Mouse (Mus musculus) limb, embryonic 12.5 days (tissue): ENCODE measurements at regions not wholly inside any gene's neighbourhood (a gene's known extent, or its start where the extent isn't known, plus 50 kb on each side); places are given as distances from the start of the nearest gene placed in this dataset.

ENCODE experiments used
- ATAC-seq: fragments of 200-750 bp; cut with Nextera tagmentation; 2 replicates; pipeline ENCODE4 v1.8.0; 2017; ENCODE audit warnings: low read depth, moderate TSS enrichment; ENCODE audit not compliant: insufficient number of reproducible peaks, insufficient read depth, low FRiP score, low TSS enrichment
- H3K27ac ChIP-seq: fragments of 300-500 bp; sonication (generic); 2 replicates; pipeline ENCODE4 v1.5.1; 2016; ENCODE audit warnings: mild to moderate bottlenecking, moderate library complexity
- H3K27me3 ChIP-seq: fragments of 300-500 bp; sonication (generic); 2 replicates; pipeline ENCODE4 v1.6.1; 2016; ENCODE audit warnings: mild to moderate bottlenecking, moderate library complexity
- H3K36me3 ChIP-seq: fragments of 300-500 bp; sonication (generic); 2 replicates; pipeline ENCODE4 v1.6.1; 2016; ENCODE audit warnings: mild to moderate bottlenecking, moderate library complexity
- H3K4me1 ChIP-seq: fragments of 300-500 bp; sonication (generic); replicated peaks from 2 replicates; pipeline ENCODE4 v1.6.1; 2016
- H3K4me2 ChIP-seq: fragments of 300-500 bp; sonication (generic); 2 replicates; pipeline ENCODE4 v1.6.1; 2016; ENCODE audit warnings: mild to moderate bottlenecking, moderate library complexity
- H3K4me3 ChIP-seq: fragments of 300-500 bp; sonication (generic); replicated peaks from 2 replicates; pipeline ENCODE4 v1.5.1; 2016; ENCODE audit warnings: mild to moderate bottlenecking
- H3K9ac ChIP-seq: fragments of 300-500 bp; sonication (generic); replicated peaks from 2 replicates; pipeline ENCODE4 v1.6.1; 2016; ENCODE audit warnings: mild to moderate bottlenecking, moderate library complexity
- H3K9me3 ChIP-seq: fragments of 300-500 bp; sonication (generic); 2 replicates; pipeline ENCODE4 v1.6.1; 2016; ENCODE audit warnings: mild to moderate bottlenecking, moderate library complexity
- WGBS: fragments of 180-500 bp; shearing (Covaris S2); methylation state at CpG from one replicate; pipeline ENCODE4 v1.1.7; 2016; 5-methylcytosine and 5-hydroxymethylcytosine counted together

DNA sequence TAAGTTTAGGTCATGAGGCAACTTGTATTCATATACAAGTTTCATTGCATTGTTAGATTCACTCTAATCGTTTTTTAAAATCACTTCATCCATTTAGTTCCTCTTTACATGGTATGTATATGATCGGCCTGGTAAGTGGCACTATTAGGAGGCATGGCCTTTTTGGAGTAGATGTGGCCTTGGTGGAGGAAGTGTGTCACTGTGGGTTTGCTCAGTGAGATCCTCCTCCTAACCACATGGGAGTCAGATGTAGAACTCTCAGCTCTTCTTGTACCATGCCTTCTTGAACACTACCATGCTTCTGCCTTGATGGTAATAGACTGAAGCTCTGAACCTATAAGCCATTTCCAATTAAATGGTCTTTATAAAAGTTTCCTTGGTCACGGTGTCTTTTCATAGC, 891.9 kb upstream of the Sel1l start:
- H3K27ac ChIP-seq: no peak overlapping the region
- no peak overlapping the region for H3K4me2 ChIP-seq
- no peaks in the 10 kb centered on the region for H3K4me1 ChIP-seq
- H3K36me3 ChIP-seq: no peaks in the 10 kb centered on the region
- H3K9me3 ChIP-seq: no peaks in the 10 kb centered on the region
- 85% methylated on average over 3 of the region's 3 CpGs for WGBS
- no peak for ATAC-seq
- no peak overlapping the region for H3K4me3 ChIP-seq
- H3K9ac ChIP-seq: no peak overlapping the region
- H3K27me3 ChIP-seq: no peaks in the 10 kb centered on the region

- Histone ChIP-seq H3K9ac (no peak overlapping the region), H3K27me3 (no peaks in the 10 kb centered on the region), H3K4me3 (no peak overlapping the region), H3K27ac (no peak overlapping the region), H3K36me3 (no peaks in the 10 kb centered on the region), H3K9me3 (no peaks in the 10 kb centered on the region), H3K4me1 (no peaks in the 10 kb centered on the region), H3K4me2 (no peak overlapping the region)
- ATAC-seq: no peak
- 91% methylated on average over 3 of the region's 3 CpGs for WGBS
Measured at GRCm38 (mm10) chr12:92739196-92739595, 890.2 kb upstream of the Sel1l start.

DNA sequence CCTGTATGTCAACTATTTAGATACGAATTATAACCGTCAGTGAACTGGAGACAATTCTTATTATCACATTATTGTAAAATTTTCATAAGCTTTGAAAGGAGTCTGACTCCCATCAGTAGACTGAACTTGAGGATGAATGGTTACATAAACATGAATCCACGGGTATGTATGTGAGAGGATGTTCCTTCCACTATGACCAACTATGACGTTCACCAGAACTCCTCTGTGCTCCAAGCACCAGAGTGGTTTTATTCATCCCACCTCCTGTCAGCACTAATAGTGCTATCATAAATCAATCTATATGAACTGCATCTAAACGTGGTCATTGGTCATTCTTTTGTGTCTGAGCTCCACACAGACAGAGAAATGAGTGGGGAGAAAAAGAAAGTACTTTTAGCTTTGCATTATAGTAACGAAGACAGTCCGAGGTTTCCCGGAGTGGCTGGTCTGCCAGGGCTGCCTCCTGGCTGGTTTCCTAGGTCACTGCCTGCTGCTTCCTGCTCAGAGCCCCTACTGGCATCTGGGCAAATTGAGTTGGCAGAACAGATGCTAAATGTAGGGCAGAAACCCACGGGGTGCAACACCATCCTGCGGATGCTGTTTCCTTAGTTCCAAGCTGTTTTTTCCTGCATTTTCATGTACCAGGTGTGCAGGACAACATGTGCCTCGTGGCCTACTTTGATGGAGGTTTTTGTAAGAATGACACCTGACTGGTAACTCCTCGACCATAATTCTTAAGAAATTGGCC, 888.8 kb upstream of the Sel1l start:
- Histone ChIP-seq H3K9ac (no peak overlapping the region), H3K4me3 (no peak overlapping the region), H3K4me2 (no peak overlapping the region), H3K27ac (no peak overlapping the region), H3K27me3 (no peaks in the 10 kb centered on the region), H3K9me3 (no peaks in the 10 kb centered on the region), H3K4me1 (no peaks in the 10 kb centered on the region), H3K36me3 (no peaks in the 10 kb centered on the region)
- ATAC-seq: no peak
- WGBS: 65% methylated on average over 12 of the region's 12 CpGs

- no peaks in the 10 kb centered on the region for H3K4me1 ChIP-seq
- no peak overlapping the region for H3K27ac ChIP-seq
- no peak overlapping the region for H3K4me3 ChIP-seq
- H3K4me2 ChIP-seq: no peak overlapping the region
- H3K9ac ChIP-seq: no peak overlapping the region
- no peaks in the 10 kb centered on the region for H3K36me3 ChIP-seq
- no peaks in the 10 kb centered on the region for H3K9me3 ChIP-seq
- WGBS: 88% methylated on average over 3 of the region's 3 CpGs
- H3K27me3 ChIP-seq: no peaks in the 10 kb centered on the region
- ATAC-seq: no peak
Measured at GRCm38 (mm10) chr12:92723022-92723421, 874.1 kb upstream of the Sel1l start.

- H3K9ac ChIP-seq: no peak overlapping the region
- no peaks in the 10 kb centered on the region for H3K27me3 ChIP-seq
- ATAC-seq: no peak
- no peak overlapping the region for H3K4me2 ChIP-seq
- H3K27ac ChIP-seq: no peak overlapping the region
- H3K9me3 ChIP-seq: no peaks in the 10 kb centered on the region
- 91% methylated on average over 16 of the region's 16 CpGs for WGBS
- no peaks in the 10 kb centered on the region for H3K4me1 ChIP-seq
- no peaks in the 10 kb centered on the region for H3K36me3 ChIP-seq
- H3K4me3 ChIP-seq: no peak overlapping the region
Measured at GRCm38 (mm10) chr12:92713415-92713814, 864.5 kb upstream of the Sel1l start.

DNA sequence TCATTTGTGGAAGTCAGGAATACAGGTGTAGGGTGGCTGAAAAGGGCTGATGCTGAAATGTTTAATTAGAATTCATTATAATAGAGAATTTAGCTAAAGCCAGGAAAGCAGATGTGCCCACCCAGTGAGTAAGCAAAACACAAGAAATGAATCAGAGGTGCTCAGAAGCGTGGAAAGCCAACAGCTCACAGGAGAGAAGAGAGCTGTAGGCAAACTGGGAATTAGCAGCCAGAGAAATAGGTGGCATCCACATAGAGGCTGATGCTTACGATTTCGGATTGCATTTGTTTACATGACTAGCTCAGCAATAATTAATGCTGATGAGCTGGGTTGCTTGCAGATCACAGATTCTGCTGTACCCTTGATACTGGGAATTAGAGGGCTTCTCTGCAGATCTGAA, 859.5 kb upstream of the Sel1l start:
- no peak for ATAC-seq
- Histone ChIP-seq H3K4me3 (no peak overlapping the region), H3K9me3 (no peaks in the 10 kb centered on the region), H3K36me3 (no peaks in the 10 kb centered on the region), H3K4me1 (no peaks in the 10 kb centered on the region), H3K27ac (no peak overlapping the region), H3K9ac (no peak overlapping the region), H3K4me2 (no peak overlapping the region), H3K27me3 (no peaks in the 10 kb centered on the region)
- 60% methylated on average over 3 of the region's 3 CpGs for WGBS

DNA sequence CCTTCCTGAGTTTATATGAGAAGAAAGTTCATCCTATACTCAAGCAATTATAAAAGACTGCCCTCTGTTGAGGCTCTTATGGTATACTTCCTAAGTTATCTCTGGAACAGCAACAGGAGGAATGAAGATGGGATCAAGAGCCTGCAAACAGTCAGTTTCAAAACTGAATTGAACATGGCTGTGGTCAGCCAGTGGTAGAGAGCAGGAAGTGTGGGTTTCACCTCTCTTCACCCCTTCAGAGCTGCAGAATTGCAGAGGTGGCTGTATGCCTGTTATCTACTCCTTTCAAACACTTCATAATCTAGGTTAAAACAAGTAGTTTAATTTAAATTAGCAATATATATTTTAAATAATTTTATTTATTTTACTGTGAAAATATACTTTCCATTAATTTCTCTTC, 854.8 kb upstream of the Sel1l start:
- H3K27me3 ChIP-seq: no peaks in the 10 kb centered on the region
- no peak overlapping the region for H3K4me3 ChIP-seq
- no peaks in the 10 kb centered on the region for H3K9me3 ChIP-seq
- ATAC-seq: no peak
- no peak overlapping the region for H3K27ac ChIP-seq
- no peaks in the 10 kb centered on the region for H3K4me1 ChIP-seq
- no peaks in the 10 kb centered on the region for H3K36me3 ChIP-seq
- H3K4me2 ChIP-seq: no peak overlapping the region
- H3K9ac ChIP-seq: no peak overlapping the region

- WGBS: 76% methylated on average over 1 of the region's 1 CpGs
- no peaks in the 10 kb centered on the region for H3K4me1 ChIP-seq
- H3K4me3 ChIP-seq: no peak overlapping the region
- H3K27ac ChIP-seq: no peak overlapping the region
- H3K4me2 ChIP-seq: no peak overlapping the region
- H3K36me3 ChIP-seq: no peaks in the 10 kb centered on the region
- H3K9me3 ChIP-seq: no peaks in the 10 kb centered on the region
- H3K9ac ChIP-seq: no peak overlapping the region
- ATAC-seq: no peak
- H3K27me3 ChIP-seq: no peaks in the 10 kb centered on the region
Measured at GRCm38 (mm10) chr12:92692956-92693355, 844.0 kb upstream of the Sel1l start.

DNA sequence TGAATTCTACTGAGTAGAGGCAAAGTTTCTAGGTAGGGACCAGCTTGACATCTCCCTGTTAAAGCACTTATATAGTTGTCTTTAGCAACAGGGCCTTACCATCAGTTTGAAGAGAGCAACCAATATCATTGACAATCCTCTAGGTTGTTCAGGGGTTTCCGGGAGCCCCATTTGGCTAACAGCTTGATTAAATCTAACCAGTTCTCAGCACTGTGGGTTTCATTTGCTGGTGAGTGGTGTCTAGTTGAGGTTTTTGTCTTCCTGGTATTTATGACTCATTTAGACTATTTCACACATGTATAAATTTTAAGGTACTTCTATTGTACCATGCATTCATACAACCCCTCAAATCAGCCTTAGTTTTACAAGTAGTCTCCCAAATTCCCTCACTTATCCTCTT, 823.4 kb upstream of the Sel1l start:
- WGBS: 93% methylated on average over 1 of the region's 1 CpGs
- Histone ChIP-seq H3K27ac (no peak overlapping the region), H3K36me3 (no peaks in the 10 kb centered on the region), H3K9me3 (no peaks in the 10 kb centered on the region), H3K4me2 (no peak overlapping the region), H3K4me3 (no peak overlapping the region), H3K27me3 (no peaks in the 10 kb centered on the region), H3K4me1 (0 out of 2 replicates have a peak, but pooled peaks cover 3% of the 10 kb centered on the region), H3K9ac (no peak overlapping the region)
- no peak for ATAC-seq

- no peak overlapping the region for H3K27ac ChIP-seq
- H3K9me3 ChIP-seq: no peaks in the 10 kb centered on the region
- H3K36me3 ChIP-seq: no peaks in the 10 kb centered on the region
- no peaks in the 10 kb centered on the region for H3K27me3 ChIP-seq
- 70% methylated on average over 2 of the region's 2 CpGs for WGBS
- no peak overlapping the region for H3K9ac ChIP-seq
- H3K4me2 ChIP-seq: no peak overlapping the region
- H3K4me1 ChIP-seq: no peaks in the 10 kb centered on the region
- H3K4me3 ChIP-seq: no peak overlapping the region
- ATAC-seq: no peak
Measured at GRCm38 (mm10) chr12:92646634-92647033, 797.7 kb upstream of the Sel1l start.

GRCm38 (mm10) chr12:92645006-92645624, 796.2 kb upstream of the Sel1l start:
- Histone ChIP-seq H3K4me3 (no peak overlapping the region), H3K27ac (no peak overlapping the region), H3K4me2 (no peak overlapping the region), H3K9ac (no peak overlapping the region), H3K36me3 (no peaks in the 10 kb centered on the region), H3K27me3 (no peaks in the 10 kb centered on the region), H3K4me1 (no peaks in the 10 kb centered on the region), H3K9me3 (no peaks in the 10 kb centered on the region)
- no peak for ATAC-seq
- WGBS: 71% methylated on average over 4 of the region's 4 CpGs

DNA sequence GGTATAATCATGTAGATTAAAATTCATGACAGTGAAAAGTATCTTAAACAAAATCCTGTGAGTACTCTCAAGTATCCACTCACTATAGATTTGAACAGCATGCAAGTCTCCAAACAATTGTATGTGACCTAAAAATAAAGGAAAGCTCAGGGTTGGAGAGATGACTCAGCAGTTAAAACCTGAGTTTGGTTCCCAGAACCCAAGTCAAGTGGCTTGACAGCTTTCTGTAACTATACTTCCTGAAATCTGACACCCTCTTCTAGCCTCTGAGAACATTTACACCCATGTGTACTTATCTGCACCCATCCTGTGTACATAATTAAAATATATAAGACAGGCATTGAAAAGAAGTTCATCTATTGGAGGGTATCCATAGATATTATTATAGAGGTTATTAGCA, 770.2 kb upstream of the Sel1l start:
- Histone ChIP-seq H3K36me3 (no peaks in the 10 kb centered on the region), H3K27me3 (no peaks in the 10 kb centered on the region), H3K4me1 (no peaks in the 10 kb centered on the region; the same call in 1 of the 2 replicates), H3K4me3 (no peak overlapping the region), H3K9me3 (0 out of 2 replicates have a peak, but pooled peaks cover 4% of the 10 kb centered on the region), H3K27ac (no peak overlapping the region), H3K9ac (no peak overlapping the region), H3K4me2 (no peak overlapping the region)
- ATAC-seq: no peak
